Mouse (Mus musculus) B cell, adult 67 days (primary cell): ENCODE results near the gene Tgif1. TPM values are rescaled to one million over a fixed set of nuclear protein-coding genes. Genes with fewer than 3 reads are reported as not detected.

Experiments
- total RNA-seq, 2 experiments: library from RNA; stranded (reverse); gene quantifications; 4 replicates each; pipeline ENCODE4 v1.2.4; 2023

Tgif1 gene
- 100 to 1,000 TPM; 198 to 272 TPM for total RNA-seq

DNA sequence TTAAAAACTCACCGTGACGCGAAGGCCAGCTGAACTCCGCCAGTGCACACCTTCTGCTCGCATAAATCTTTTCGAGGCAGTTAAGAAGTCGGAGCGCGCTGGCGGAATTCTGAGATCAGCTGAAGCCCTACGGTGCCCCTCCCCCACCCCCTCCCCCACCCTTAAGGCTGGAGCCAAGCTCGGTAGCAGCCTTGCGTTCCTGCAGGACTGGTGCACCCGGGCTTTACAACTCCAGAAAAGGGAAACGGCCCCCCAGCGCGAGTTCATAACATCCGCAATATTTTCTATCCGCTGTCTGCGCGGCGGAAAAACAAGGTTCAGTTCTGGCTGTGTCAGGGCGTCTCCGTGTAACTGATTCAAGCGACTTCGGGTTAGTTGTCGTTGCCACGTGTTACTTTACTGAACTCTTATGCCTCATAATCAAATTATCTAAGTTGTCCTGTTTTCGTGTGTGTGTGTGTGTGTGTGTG, at the start of gene Tgif1:
Gene Tgif1 (minus strand): TSS at position 111 of the 470 bp plus-strand sequence.

Other genes starting within 250 kb of the Tgif1 start
- gene Myom1, start 149.1 kb upstream of the Tgif1 start, total RNA-seq: 1 to 10 TPM in 1 of 2 experiments, under 1 TPM in 1; 0.55 to 1.2 TPM
- 100 to 1,000 TPM; 246 to 263 TPM for gene Myl12a, start 149.3 kb upstream of the Tgif1 start, total RNA-seq